Mouse (Mus musculus): ENCODE data around the gene Hibadh.

Hibadh gene

GRCm38 (mm10) chr6:52637337-52637736 is 2.9 kb downstream of the Hibadh start:
- no peak for DNase-seq

GRCm38 (mm10) chr6:52635395-52635794 is 4.8 kb downstream of the Hibadh start:
- no peak for DNase-seq

- no peak for DNase-seq
These were observed 9.6 kb downstream of the Hibadh start for GRCm38 (mm10) chr6:52630625-52631024.

GRCm38 (mm10) chr6:52629180-52629579 is 11.0 kb downstream of the Hibadh start:
- DNase-seq = no peak

GRCm38 (mm10) chr6:52626735-52627134 is 13.5 kb downstream of the Hibadh start:
- no peak for DNase-seq

GRCm38 (mm10) chr6:52623741-52624140 is 16.4 kb downstream of the Hibadh start:
- no peak for DNase-seq

GRCm38 (mm10) chr6:52621731-52622480 is 18.3 kb downstream of the Hibadh start:
- no peak for DNase-seq

GRCm38 (mm10) chr6:52620090-52620489 is 20.1 kb downstream of the Hibadh start:
- DNase-seq = no peak

- DNase-seq = no peak
These were observed 30.4 kb downstream of the Hibadh start for GRCm38 (mm10) chr6:52609626-52610352.

- no peak for DNase-seq
These were observed 32.1 kb downstream of the Hibadh start for GRCm38 (mm10) chr6:52608121-52608520.

- no peak for DNase-seq
These were observed 33.3 kb downstream of the Hibadh start for GRCm38 (mm10) chr6:52606746-52607347.

GRCm38 (mm10) chr6:52601706-52602642 is 38.2 kb downstream of the Hibadh start:
- no peak for DNase-seq

- peak; percentile 69 for DNase-seq
These were observed 39.1 kb downstream of the Hibadh start for GRCm38 (mm10) chr6:52601117-52601516.

- DNase-seq = no peak
These were observed 45.4 kb downstream of the Hibadh start for GRCm38 (mm10) chr6:52594752-52595151.

- no peak for DNase-seq
These were observed 53.6 kb downstream of the Hibadh start for GRCm38 (mm10) chr6:52586564-52586963.

- DNase-seq = no peak
These were observed 55.8 kb downstream of the Hibadh start for GRCm38 (mm10) chr6:52584383-52584782.

- no peak for DNase-seq
These were observed 59.1 kb downstream of the Hibadh start for GRCm38 (mm10) chr6:52581081-52581480.

GRCm38 (mm10) chr6:52578322-52578721 is 61.9 kb downstream of the Hibadh start:
- no peak for DNase-seq

GRCm38 (mm10) chr6:52577270-52577669 is 62.9 kb downstream of the Hibadh start:
- no peak for DNase-seq

GRCm38 (mm10) chr6:52568706-52569105 is 71.5 kb downstream of the Hibadh start:
- no peak for DNase-seq

GRCm38 (mm10) chr6:52567327-52568299 is 72.6 kb downstream of the Hibadh start:
- DNase-seq = no peak

All from right cerebral cortex, postnatal 4 days (tissue).